Mouse (Mus musculus) heart, adult 9 months (tissue): ENCODE measurements at regions not wholly inside any gene's neighbourhood (a gene's known extent, or its start where the extent isn't known, plus 50 kb on each side); places are given as distances from the start of the nearest gene placed in this dataset.

Experiments
- DNase-seq, 2 experiments: peaks; one replicate each; pipeline ENCODE4 v3.0.0; 2022; ENCODE audit warnings: low spot score in 2 of 2

DNA sequence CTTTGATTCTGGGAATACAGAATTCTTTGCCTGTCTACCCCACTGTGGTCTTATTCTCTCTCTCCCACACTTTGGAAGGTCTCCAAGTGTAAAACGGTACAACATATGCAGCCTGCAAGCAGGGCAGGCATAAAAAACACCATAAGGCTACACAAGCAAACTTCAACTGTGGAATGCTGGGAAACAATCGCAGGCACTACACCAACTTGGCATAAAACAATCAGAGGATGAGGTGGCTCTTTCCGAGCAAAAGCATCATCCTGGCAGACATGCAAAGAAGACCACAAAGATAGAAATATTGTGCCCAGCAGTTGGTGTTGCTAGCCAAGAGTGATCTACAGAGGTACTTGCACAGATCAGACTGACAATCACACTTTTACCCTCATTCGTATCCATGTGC lies 88.0 kb upstream of the Galnt5 start:
- no peak for DNase-seq

DNA sequence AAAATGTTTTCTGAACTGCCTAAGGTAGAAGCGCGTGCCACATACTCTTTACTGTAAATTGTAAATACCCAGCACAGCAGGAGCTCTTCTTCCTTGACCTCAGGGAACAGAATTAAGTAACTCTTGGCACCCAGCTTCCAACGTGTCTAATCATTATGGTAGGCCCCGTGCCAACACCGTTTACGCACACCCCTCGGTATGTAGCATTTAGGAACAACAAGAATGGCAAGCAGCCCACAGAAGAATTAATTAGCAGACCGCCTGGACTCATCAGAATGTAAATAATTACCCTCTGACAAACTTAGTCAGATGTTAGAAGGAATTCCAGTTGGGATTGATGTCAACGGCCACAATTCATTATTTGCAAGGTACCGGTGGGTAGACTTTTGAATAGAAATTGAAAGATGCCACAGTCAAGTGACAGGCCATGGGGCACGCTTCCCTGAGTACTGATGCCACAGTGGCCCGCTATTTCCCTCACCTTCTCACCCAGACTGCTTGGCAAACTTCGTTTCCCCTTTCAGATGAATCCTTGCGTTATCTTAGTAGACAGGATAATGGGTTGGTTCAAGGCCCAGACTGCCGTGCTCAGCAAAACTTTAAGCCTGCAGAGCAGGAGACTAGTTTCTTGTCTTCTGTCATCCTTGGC lies 81.2 kb upstream of the Galnt5 start:
- DNase-seq: no peak

DNA sequence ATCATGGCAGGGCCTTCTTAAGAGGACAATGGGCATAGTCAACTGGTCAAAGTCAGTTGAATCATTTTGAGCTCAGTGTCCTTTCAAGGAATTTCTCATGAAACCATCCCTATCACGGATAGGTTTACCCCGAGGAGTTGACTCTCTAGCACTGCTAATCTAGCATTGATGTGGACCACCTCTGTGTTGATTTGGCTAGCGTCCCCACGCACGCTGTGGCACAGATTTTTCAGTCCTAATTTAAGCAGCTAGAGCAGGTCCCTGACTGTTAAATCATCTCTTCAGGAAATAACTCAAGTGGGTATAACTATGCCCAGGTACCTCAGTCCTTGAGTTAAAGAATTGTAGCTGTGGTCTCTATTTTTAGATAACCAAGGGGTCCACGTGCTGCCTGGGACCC lies 80.0 kb upstream of the Galnt5 start:
- no peak for DNase-seq

DNA sequence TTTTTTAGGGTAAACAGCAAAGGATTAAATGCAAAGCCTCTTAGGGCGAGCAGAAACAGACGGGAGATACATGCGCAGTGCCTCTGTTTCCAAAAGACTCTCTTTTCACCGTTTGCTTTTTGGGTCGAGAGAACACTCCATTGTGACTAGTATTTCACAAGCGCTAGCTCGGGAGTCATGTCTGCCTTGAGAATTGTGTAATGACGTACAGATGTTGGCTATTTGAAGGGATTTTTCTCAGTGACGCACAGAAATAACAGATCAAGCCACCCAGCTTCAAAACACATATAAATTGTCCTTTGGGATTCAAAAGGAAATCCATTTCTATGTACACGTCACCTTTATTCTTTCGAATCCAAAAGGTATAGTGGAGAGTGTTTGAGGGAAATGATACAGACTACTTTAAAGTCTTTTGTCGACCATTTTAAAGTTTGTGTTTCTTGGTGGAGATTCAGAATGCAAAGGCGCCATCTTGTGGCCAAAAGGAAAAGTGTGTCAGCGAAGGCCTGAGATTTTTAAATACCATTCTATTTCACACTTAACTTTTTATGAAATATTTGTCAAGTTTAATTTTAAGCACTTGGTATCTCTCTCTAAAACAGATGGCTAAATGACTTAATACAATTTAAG lies 78.5 kb upstream of the Galnt5 start:
- peak in 1 of 2 experiments; percentile 1 for DNase-seq

DNA sequence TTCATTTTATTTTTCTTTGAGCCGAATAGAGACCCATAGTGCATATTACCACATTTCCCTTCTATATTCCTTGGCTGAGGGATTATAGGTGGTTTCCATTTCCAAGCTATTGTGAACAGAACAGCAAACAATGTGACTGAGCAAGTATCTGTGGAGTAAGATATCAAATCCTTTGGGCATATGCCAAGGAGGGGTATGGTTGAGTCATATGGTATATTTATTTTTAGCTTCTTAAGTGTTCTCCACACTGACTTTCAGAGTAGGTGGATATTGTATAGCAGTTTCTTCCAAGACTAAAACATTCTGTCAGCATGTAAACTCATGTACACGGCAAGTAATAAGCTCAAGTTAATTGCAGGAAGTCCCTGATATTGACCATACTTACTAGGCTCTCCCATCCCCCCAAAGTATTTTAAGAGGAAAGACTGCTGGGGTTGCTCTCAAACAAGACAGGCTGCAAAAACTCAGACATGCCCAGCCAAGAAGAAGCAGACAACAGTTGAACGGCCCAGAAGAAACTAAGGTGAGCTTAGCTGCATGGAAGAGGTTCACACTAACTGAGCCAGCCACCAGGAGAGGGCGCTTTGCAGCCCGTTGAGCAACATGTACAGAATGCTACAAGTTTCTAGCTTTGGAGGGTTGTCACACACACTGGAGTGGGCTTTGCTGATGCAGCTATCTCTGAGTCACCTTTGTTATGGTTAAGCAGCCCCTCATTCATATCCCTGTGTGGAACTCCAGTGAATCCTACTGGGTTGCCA lies 63.4 kb upstream of the Galnt5 start:
- DNase-seq: no peak
